Mouse (Mus musculus) C2C12 (cell line): ENCODE results near the gene Fchsd2.

Source experiments
- CEBPB ChIP-seq: IDR thresholded peaks from one replicate; pipeline ENCODE4 v1.6.1; 2011; ENCODE audit warnings: low read depth, mild to moderate bottlenecking, control low read depth, moderate library complexity
- CTCF ChIP-seq: IDR thresholded peaks from one replicate; pipeline ENCODE4 v1.5.1; 2011; ENCODE audit not compliant: control insufficient read depth, insufficient read depth, insufficient read length
- USF1 ChIP-seq: IDR thresholded peaks from one replicate; pipeline ENCODE4 v1.6.1; 2011; ENCODE audit warnings: low read depth, mild to moderate bottlenecking, control low read depth, moderate library complexity

DNA sequence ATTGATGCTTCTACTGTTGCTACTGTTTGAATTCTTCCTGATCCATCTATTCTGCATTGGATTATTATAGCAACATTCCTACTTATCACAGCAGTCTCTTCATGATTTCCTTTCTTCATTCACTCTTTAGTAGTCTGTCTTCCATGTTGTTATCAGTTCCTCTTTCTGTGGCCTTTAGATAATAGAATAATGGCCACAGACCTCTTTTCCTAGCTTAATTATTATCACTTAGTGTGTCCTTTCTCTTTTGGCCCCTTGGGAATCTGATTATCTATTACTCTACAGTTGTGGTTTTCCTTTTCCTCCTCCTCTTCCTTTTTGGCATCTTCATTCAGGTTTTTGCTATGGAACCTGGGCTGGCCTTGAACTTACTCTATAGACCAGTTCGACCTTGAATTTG, 21.7 kb downstream of the Fchsd2 start:
- TF ChIP-seq CTCF (no peak), USF1 (no peak), CEBPB (no peak)
